Mouse (Mus musculus) embryo, embryonic 11.5 days (tissue): ENCODE results near the gene Csf1.
"Not testable (repeated sequence)": the region's sequence is repeated elsewhere in the genome, so short reads cannot be mapped to it uniquely, and the experiment has no call there.

Experiments
- DNase-seq: peaks from one replicate; pipeline ENCODE4 v3.0.0-alpha.2; 2012; ENCODE audit warnings: low read depth, low spot score

Gene Csf1

GRCm38 (mm10) chr3:107749446-107749845 lies 10.8 kb downstream of the Csf1 start:
- no peak for DNase-seq

GRCm38 (mm10) chr3:107748260-107748955 lies 11.9 kb downstream of the Csf1 start:
- DNase-seq: no peak

- no peak for DNase-seq
These were observed 14.2 kb downstream of the Csf1 start for GRCm38 (mm10) chr3:107746026-107746425.

GRCm38 (mm10) chr3:107743650-107744049 lies 16.6 kb downstream of the Csf1 start:
- no peak for DNase-seq

- no peak for DNase-seq
These were observed 17.2 kb downstream of the Csf1 start for GRCm38 (mm10) chr3:107743107-107743506.

- no peak for DNase-seq
These were observed 18.1 kb downstream of the Csf1 start for GRCm38 (mm10) chr3:107742071-107742710.

- DNase-seq: no peak
These were observed 18.9 kb downstream of the Csf1 start for GRCm38 (mm10) chr3:107741387-107741786.

- DNase-seq: peak; percentile 82
These were observed 19.6 kb downstream of the Csf1 start for GRCm38 (mm10) chr3:107740578-107741207.

- DNase-seq: no peak
These were observed 20.3 kb downstream of the Csf1 start for GRCm38 (mm10) chr3:107739966-107740365.

GRCm38 (mm10) chr3:107739456-107739855 lies 20.8 kb downstream of the Csf1 start:
- DNase-seq: no peak

GRCm38 (mm10) chr3:107738620-107739019 lies 21.6 kb downstream of the Csf1 start:
- DNase-seq: no peak

- DNase-seq: no peak
These were observed 22.6 kb downstream of the Csf1 start for GRCm38 (mm10) chr3:107737609-107738190.

GRCm38 (mm10) chr3:107735620-107736019 lies 24.6 kb downstream of the Csf1 start:
- not testable (repeated sequence) for DNase-seq

GRCm38 (mm10) chr3:107733329-107733728 lies 26.9 kb downstream of the Csf1 start:
- DNase-seq: no peak

- no peak for DNase-seq
These were observed 30.0 kb downstream of the Csf1 start for GRCm38 (mm10) chr3:107730236-107730635.

- DNase-seq: no peak
These were observed 31.8 kb downstream of the Csf1 start for GRCm38 (mm10) chr3:107728509-107728908.

- no peak for DNase-seq
These were observed 44.3 kb downstream of the Csf1 start for GRCm38 (mm10) chr3:107715971-107716370.

GRCm38 (mm10) chr3:107714276-107714933 lies 45.9 kb downstream of the Csf1 start:
- no peak for DNase-seq

- DNase-seq: no peak
These were observed 48.2 kb downstream of the Csf1 start for GRCm38 (mm10) chr3:107712081-107712480.

GRCm38 (mm10) chr3:107709156-107709555 lies 51.1 kb downstream of the Csf1 start:
- DNase-seq: no peak

GRCm38 (mm10) chr3:107707239-107707638 lies 53.0 kb downstream of the Csf1 start:
- DNase-seq: no peak

- DNase-seq: no peak
These were observed 54.1 kb downstream of the Csf1 start for GRCm38 (mm10) chr3:107706164-107706563.
